Mouse (Mus musculus) bone marrow macrophage, adult 2 months (primary cell): Measurements from ENCODE around the gene Mvp.

ENCODE experiments used
- CTCF ChIP-seq: IDR thresholded peaks from 2 replicates; pipeline ENCODE4 v1.5.1; 2012; ENCODE audit warnings: low read depth, mild to moderate bottlenecking, low read length, moderate library complexity
- POLR2A ChIP-seq: IDR thresholded peaks from 2 replicates; pipeline ENCODE4 v1.6.1; 2012; ENCODE audit warnings: mild to moderate bottlenecking, low read depth, low read length, borderline replicate concordance

GRCm38 (mm10) chr7:126976878-126977459 lies 37.5 kb downstream of the Mvp start:
- TF ChIP-seq CTCF (no peak), POLR2A (no peak)
